Mouse (Mus musculus) forebrain, embryonic 11.5 days (tissue): ENCODE measurements around the gene Fh1. TPM values are rescaled to one million over a fixed set of nuclear protein-coding genes. Genes with fewer than 3 reads are reported as not detected.

Source experiments
- ATAC-seq: fragments of 200-750 bp; cut with Nextera tagmentation; replicated peaks from 2 replicates; pipeline ENCODE4 v1.8.0; 2017; ENCODE audit warnings: moderate TSS enrichment; ENCODE audit not compliant: low FRiP score
- DNase-seq: peaks from one replicate; pipeline ENCODE4 v3.0.0-alpha.2; 2017; ENCODE audit warnings: low spot score
- H3K27ac ChIP-seq: fragments of 300-500 bp; sonication (generic); 2 replicates; pipeline ENCODE4 v1.5.1; 2014; ENCODE audit warnings: low read depth, low read length
- H3K27me3 ChIP-seq: fragments of 300-500 bp; sonication (generic); 2 replicates; pipeline ENCODE4 v1.6.1; 2014; ENCODE audit warnings: mild to moderate bottlenecking, low read length, mixed read lengths; ENCODE audit not compliant: control insufficient read depth, insufficient read depth
- H3K36me3 ChIP-seq: fragments of 300-500 bp; sonication (generic); 2 replicates; pipeline ENCODE4 v1.6.1; 2014; ENCODE audit warnings: mild to moderate bottlenecking, low read length, moderate library complexity, mixed read lengths; ENCODE audit not compliant: control insufficient read depth, insufficient read depth
- H3K4me1 ChIP-seq: fragments of 300-500 bp; sonication (generic); replicated peaks from 2 replicates; pipeline ENCODE4 v1.6.1; 2014; ENCODE audit warnings: low read length, mixed read lengths; ENCODE audit not compliant: control insufficient read depth, insufficient read depth
- H3K4me2 ChIP-seq: fragments of 300-500 bp; sonication (generic); 2 replicates; pipeline ENCODE4 v1.6.1; 2014; ENCODE audit warnings: low read depth, mild to moderate bottlenecking, low read length, moderate library complexity, mixed read lengths; ENCODE audit not compliant: severe bottlenecking
- H3K4me3 ChIP-seq: fragments of 300-500 bp; sonication (generic); 2 replicates; pipeline ENCODE4 v1.5.1; 2014; ENCODE audit warnings: low read depth, low read length
- H3K9ac ChIP-seq: fragments of 300-500 bp; sonication (generic); 2 replicates; pipeline ENCODE4 v1.6.1; 2014; ENCODE audit warnings: low read length
- H3K9me3 ChIP-seq: fragments of 300-500 bp; sonication (generic); 2 replicates; pipeline ENCODE4 v1.6.1; 2016; ENCODE audit warnings: low read length, mixed read lengths; ENCODE audit not compliant: control insufficient read depth
- WGBS: fragments of 180-500 bp; shearing (Covaris S2); extraction: QIAGEN DNeasy Blood & Tissue Kit; methylation state at CpG from one replicate; pipeline ENCODE4 v1.1.7; 2014; 5-methylcytosine and 5-hydroxymethylcytosine counted together
- polyA plus RNA-seq: library from polyadenylated mRNA; unstranded; fragments of >200 nt; fragmentation: Nextera tagmentation; extraction: Ambion mirVana; gene quantifications from 2 replicates; pipeline ENCODE4 v1.2.1, GENCODE M21; 2014

The Fh1 gene
- polyA plus RNA-seq, 1 experiment from 2014 or later = 95.7 TPM

GRCm38 (mm10) chr1:175550586-175550985 is 74.8 kb downstream of the Fh1 start:
- Histone ChIP-seq H3K4me1 (no peaks in the 10 kb centered on the region), H3K27ac (no peak overlapping the region), H3K9me3 (no peaks in the 10 kb centered on the region), H3K4me2 (no peak overlapping the region), H3K27me3 (no peaks in the 10 kb centered on the region), H3K9ac (no peak overlapping the region), H3K36me3 (no peaks in the 10 kb centered on the region), H3K4me3 (no peak overlapping the region)
- DNase-seq (no peak), ATAC-seq (no peak)
- whole genome bisulfite sequencing = 89% methylated on average over 1 of the region's 1 CpGs

Other genes starting within 250 kb of the Fh1 start
- 4.6 and 5.7 TPM in 2 replicates for gene Rgs7, start 133.1 kb downstream of the Fh1 start, polyA plus RNA-seq
- 0.25 TPM in 1 of 2 replicates, not detected in the other for gene Kmo, start 5.3 kb downstream of the Fh1 start, polyA plus RNA-seq
- gene Opn3, start 67.1 kb upstream of the Fh1 start, polyA plus RNA-seq = 11.5 and 12.6 TPM in 2 replicates
- 6.4 and 7.7 TPM in 2 replicates for gene Chml, start 67.3 kb upstream of the Fh1 start, polyA plus RNA-seq
- not detected in 2 replicates for gene Wdr64, start 73.0 kb upstream of the Fh1 start, polyA plus RNA-seq